Mouse (Mus musculus) left cerebral cortex, postnatal 25 days (tissue): ENCODE results near the gene 9330161L09Rik. TPM values are rescaled to one million over a fixed set of nuclear protein-coding genes. Genes with fewer than 3 reads are reported as not detected.

Experiments
- DNase-seq, 2 experiments: peaks; one replicate each; pipeline ENCODE4 v3.0.0; 2022; ENCODE audit warnings: low spot score in 2 of 2, mixed read lengths in 1 of 2
- intact Hi-C: fragments of 180-260 bp; cut with DNase I; formaldehyde crosslinking; loops from one replicate; pipeline ENCODE4 v1.15.1; 2025
- total RNA-seq, 2 experiments: library from RNA; stranded (reverse); gene quantifications; 2 replicates each; pipeline ENCODE4 v1.2.3; 2021

The 9330161L09Rik gene
- total RNA-seq, 2 experiments from 2014 or later, result 2.2 to 2.5 TPM

- intact Hi-C loops, result no loop called here
- peak; percentile 55 to 90 for DNase-seq
These were observed 16.5 kb downstream of the 9330161L09Rik start for GRCm38 (mm10) chr12:103391098-103391497.

GRCm38 (mm10) chr12:103389982-103390381 is 17.6 kb downstream of the 9330161L09Rik start:
- intact Hi-C loops, result no loop called here
- no peak for DNase-seq

DNA sequence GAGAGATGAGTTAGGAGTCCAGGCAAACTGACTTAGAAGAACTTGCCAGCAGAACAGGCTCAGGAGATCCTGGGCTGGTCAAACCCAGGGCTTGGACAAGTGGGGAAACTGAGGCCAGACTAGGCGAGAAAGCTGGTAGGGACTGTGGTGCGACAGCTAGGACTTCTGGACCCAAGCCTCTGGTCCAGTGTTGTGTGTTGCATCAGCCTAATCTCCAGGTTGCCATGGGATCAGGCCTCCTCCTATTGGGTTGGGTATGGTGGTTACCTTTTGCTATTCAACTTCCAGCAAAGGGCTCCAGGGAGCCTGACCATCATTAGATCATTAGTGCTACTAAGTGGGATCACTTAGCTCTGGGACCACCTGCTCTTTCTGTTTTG is 18.3 kb downstream of the 9330161L09Rik start:
- intact Hi-C loops, result no loop called here
- no peak for DNase-seq

- DNase-seq, result peak; percentile 99
- intact Hi-C loops, result no loop called here
These were observed 18.9 kb downstream of the 9330161L09Rik start, which contains the start of gene Otub2 for GRCm38 (mm10) chr12:103388505-103389347. TSS of gene Otub2 (plus strand) at chr12:103388682.

GRCm38 (mm10) chr12:103380226-103380625 is 27.4 kb downstream of the 9330161L09Rik start:
- DNase-seq, result peak in 1 of 2 experiments; percentile 52
- intact Hi-C loops, result no loop called here

DNA sequence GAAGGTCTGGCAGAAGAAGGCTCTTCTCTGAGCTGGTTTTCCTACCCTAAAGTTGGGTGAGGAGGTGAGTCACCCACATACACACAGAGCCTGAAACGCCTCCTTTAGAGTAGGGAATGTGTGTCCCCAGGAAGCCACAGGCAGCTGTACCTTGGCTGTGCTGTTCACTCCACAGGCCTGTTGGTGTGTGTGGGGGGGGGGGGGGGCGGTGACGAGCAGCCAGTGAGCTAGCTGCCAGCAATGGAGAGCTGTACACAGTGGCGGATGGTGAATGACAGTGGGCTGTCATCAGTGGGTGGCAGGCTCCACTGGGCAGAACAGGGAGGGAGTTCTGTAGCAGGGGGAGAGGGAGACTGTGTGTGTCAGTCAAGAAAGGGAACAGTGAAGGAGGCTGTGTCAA is 30.8 kb downstream of the 9330161L09Rik start:
- intact Hi-C loops, result loop anchor here (2.0 kb wide), 1 partner anchor 32 kb away; no protein-coding TSS in a partner anchor
- DNase-seq, result peak; percentile 49 to 87

GRCm38 (mm10) chr12:103376124-103376523 is 31.5 kb downstream of the 9330161L09Rik start:
- peak; percentile 66 to 90 for DNase-seq
- intact Hi-C loops, result loop anchor here (2.0 kb wide), 1 partner anchor 33 kb away; no protein-coding TSS in a partner anchor

GRCm38 (mm10) chr12:103373530-103374236 is 33.9 kb downstream of the 9330161L09Rik start:
- intact Hi-C loops, result no loop called here

GRCm38 (mm10) chr12:103371711-103372110 is 35.9 kb downstream of the 9330161L09Rik start:
- intact Hi-C loops, result no loop called here
- DNase-seq, result peak; percentile 48 to 68

More at GRCm38 (mm10) chr12:103373530-103374236, 33.9 kb downstream of the 9330161L09Rik start:
- DNase-seq, result no peak

DNA sequence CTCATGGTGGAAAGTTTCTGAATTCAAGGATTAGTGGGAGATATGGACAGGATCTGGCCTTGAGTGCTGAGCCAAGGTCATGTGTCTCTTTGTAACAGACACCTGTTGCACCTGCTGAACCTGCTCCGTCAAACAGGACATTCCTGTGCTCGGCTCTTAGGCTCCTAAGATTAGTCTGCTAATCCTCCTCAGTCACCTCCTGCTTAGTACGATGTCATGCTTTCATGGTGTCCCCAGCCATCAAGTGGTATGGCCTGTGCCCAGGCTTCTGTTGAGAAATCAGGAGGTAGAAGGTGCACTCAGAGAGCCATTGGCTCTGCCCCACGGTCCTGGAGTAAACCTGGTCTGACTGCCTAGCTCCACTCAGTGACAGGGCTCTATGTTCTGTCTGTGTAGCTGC is 36.8 kb downstream of the 9330161L09Rik start:
- intact Hi-C loops, result no loop called here
- no peak for DNase-seq

DNA sequence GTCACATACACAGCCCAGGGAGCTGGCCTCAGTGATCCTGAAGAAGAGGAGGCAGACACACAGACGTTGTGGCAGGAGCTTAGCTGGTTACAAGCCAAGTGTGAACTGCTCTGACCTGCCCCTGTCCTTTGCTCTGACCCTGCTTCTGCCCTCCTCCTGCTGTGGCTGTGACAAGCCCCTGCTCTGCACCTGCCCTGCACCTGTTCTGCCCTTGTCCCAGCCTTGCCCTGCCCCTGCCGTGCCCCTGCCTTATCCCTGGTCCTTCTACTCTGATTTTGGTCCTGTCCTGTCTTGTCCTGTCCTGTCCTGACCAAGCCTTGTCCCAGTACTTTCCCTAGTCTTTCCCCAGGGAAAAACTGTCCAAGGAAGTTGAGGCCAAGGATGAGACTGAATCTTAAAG is 38.8 kb downstream of the 9330161L09Rik start:
- intact Hi-C loops, result loop anchor here (5.0 kb wide), 1 partner anchor 41 kb away; no protein-coding TSS in a partner anchor
- DNase-seq, result no peak

- intact Hi-C loops, result loop anchor here (5.0 kb wide), 1 partner anchor 41 kb away; no protein-coding TSS in a partner anchor
- DNase-seq, result no peak
These were observed 39.3 kb downstream of the 9330161L09Rik start for GRCm38 (mm10) chr12:103368326-103368669.

- DNase-seq, result peak; percentile 74 to 81
- intact Hi-C loops, result loop anchor here (5.0 kb wide), 1 partner anchor 40 kb away; no protein-coding TSS in a partner anchor
These were observed 39.8 kb downstream of the 9330161L09Rik start for GRCm38 (mm10) chr12:103367620-103368325.

- DNase-seq, result no peak
- intact Hi-C loops, result loop anchor here (5.0 kb wide), 1 partner anchor 40 kb away; no protein-coding TSS in a partner anchor
These were observed 40.4 kb downstream of the 9330161L09Rik start for GRCm38 (mm10) chr12:103367171-103367570.

DNA sequence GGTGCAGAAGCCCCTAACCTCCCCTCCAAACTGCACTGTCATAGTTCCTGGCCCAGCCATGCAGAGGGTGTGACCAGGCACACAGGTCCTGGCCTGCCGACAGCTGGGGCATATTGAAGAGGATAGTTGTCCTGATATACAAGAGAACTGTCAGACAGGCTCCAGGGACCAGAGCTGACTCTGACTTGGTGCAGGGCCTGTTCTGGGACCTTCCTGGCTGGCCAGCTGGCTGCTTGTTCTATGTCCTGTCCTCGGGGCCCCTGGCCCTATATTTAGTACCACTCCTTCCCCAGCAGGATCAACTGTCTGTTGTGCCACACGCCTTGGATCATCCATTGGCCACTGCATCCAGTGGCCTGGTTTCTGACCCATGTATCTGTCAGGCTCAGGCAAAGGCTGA is 45.3 kb downstream of the 9330161L09Rik start:
- intact Hi-C loops, result no loop called here
- DNase-seq, result no peak

- no peak for DNase-seq
- intact Hi-C loops, result no loop called here
These were observed 45.9 kb downstream of the 9330161L09Rik start for GRCm38 (mm10) chr12:103361539-103362307.

GRCm38 (mm10) chr12:103360812-103361211 is 46.8 kb downstream of the 9330161L09Rik start:
- intact Hi-C loops, result no loop called here
- DNase-seq, result no peak

- DNase-seq, result peak in 1 of 2 experiments; percentile 68
- intact Hi-C loops, result no loop called here
These were observed 48.4 kb downstream of the 9330161L09Rik start for GRCm38 (mm10) chr12:103358951-103359801.
